9 mouse cellular contexts compared by ENCODE assay signal in genomic region chr5:35043110-35043451, GRCm38 (mm10). TPM values are rescaled to one million over a fixed set of nuclear protein-coding genes. Genes with fewer than 3 reads are reported as not detected.
DNase-seq lines count a peak whose midpoint lies in the region; ATAC-seq and TF ChIP-seq lines count a peak whose summit lies in the region.
"Had no signal": no experiment of that assay in that cellular context is flagged by ENCODE, and none has a peak within 500 bp of the region (broad histone marks: within the 10 kb centered on the region; RNA-seq: fewer than 3 reads in every experiment).

No protein-coding gene starts in this region.

- TF ChIP-seq CTCF in MEL (IDR thresholded peaks at IDR 0.05 in 2 of 3, conservative IDR thresholded peaks at IDR 0.05 in 1 of 3; ENCODE audit: control insufficient read depth in 1 of 3, insufficient read depth in 1 of 3, low read depth in 2 of 3, low read length in 3 of 3, poor library complexity in 1 of 3, severe bottlenecking in 1 of 3): peak; percentile 93 to 98 (median 94)
- peak; percentile 94 for TF ChIP-seq CTCF in liver, embryonic 14.5 days (IDR thresholded peaks at IDR 0.05; ENCODE audit: low read depth)

- H3K27ac ChIP-seq in MEL (ENCODE audit: control insufficient read depth, low read depth, low read length): no peak overlapping the region
- H3K27ac ChIP-seq in forebrain, embryonic 13.5 days: no peak overlapping the region
- H3K27ac ChIP-seq in liver, embryonic 14.5 days: no peak overlapping the region
- no peak overlapping the region for H3K27ac ChIP-seq in neural tube, embryonic 11.5 days (ENCODE audit: low read depth, low read length)
- H3K27ac ChIP-seq: macrophage had no signal

- intact Hi-C loops in heart, postnatal 25 days (cut with DNase I): loop anchor here (1.0 to 10.0 kb wide), 3 partner anchors 57 to 378 kb away; partner anchors contain the start of genes Grk4 and Nop14

- H3K27me3 ChIP-seq in MEL (ENCODE audit: control insufficient read depth in 1 of 2, insufficient read depth in 2 of 2, low read length in 2 of 2): no peaks in the 10 kb centered on the region
- H3K27me3 ChIP-seq in forebrain, embryonic 13.5 days: no peaks in the 10 kb centered on the region
- H3K27me3 ChIP-seq in liver, embryonic 14.5 days (ENCODE audit: control insufficient read depth, insufficient read depth, low read length): no peaks in the 10 kb centered on the region
- no peaks in the 10 kb centered on the region for H3K27me3 ChIP-seq in neural tube, embryonic 11.5 days (ENCODE audit: control insufficient read depth, insufficient read depth, low read length)

- H3K4me3 ChIP-seq in MEL (ENCODE audit: control insufficient read depth in 1 of 2, insufficient read depth in 1 of 2, low read depth in 2 of 2, low read length in 2 of 2): peak overlapping the region in 1 of 2 experiments; percentile 51; a peak in 2 of 4 replicates
- no peak overlapping the region for H3K4me3 ChIP-seq in forebrain, embryonic 13.5 days
- H3K4me3 ChIP-seq in liver, embryonic 14.5 days (ENCODE audit: insufficient read depth in 1 of 2, low read depth in 2 of 2, low read length in 2 of 2): no peak overlapping the region
- H3K4me3 ChIP-seq in neural tube, embryonic 11.5 days (ENCODE audit: low read depth, low read length): no peak overlapping the region

- ATAC-seq in cerebellum, adult (ENCODE audit: insufficient number of reproducible peaks, low FRiP score, low TSS enrichment): peak; percentile 71
- peak; percentile 86 for ATAC-seq in forebrain, embryonic 13.5 days
- ATAC-seq in liver, embryonic 14.5 days (ENCODE audit: insufficient read depth): peak; percentile 62
- peak; percentile 71; the same call in 1 of the 2 replicates for ATAC-seq in neural tube, embryonic 11.5 days (ENCODE audit: insufficient read depth, low FRiP score, low TSS enrichment)

- H3K9ac ChIP-seq in MEL (ENCODE audit: control insufficient read depth, low read depth, low read length, poor library complexity, severe bottlenecking): peak overlapping the region; percentile 55
- H3K9ac ChIP-seq in forebrain, embryonic 13.5 days: no peak overlapping the region
- no peak overlapping the region for H3K9ac ChIP-seq in liver, embryonic 14.5 days (replicated peaks)
- no peak overlapping the region for H3K9ac ChIP-seq in neural tube, embryonic 11.5 days (ENCODE audit: low read length)

- no peaks in the 10 kb centered on the region for H3K36me3 ChIP-seq in MEL (ENCODE audit: control insufficient read depth in 1 of 2, insufficient read depth in 2 of 2, low read length in 2 of 2)
- H3K36me3 ChIP-seq in forebrain, embryonic 13.5 days (ENCODE audit: poor library complexity, severe bottlenecking): no peaks in the 10 kb centered on the region
- no peaks in the 10 kb centered on the region for H3K36me3 ChIP-seq in liver, embryonic 14.5 days (replicated peaks; ENCODE audit: control insufficient read depth, insufficient read depth, low read depth)
- no peaks in the 10 kb centered on the region for H3K36me3 ChIP-seq in neural tube, embryonic 11.5 days (ENCODE audit: control insufficient read depth, insufficient read depth, low read length)

- DNase-seq in MEL (ENCODE audit: low read depth, low spot score): peak; percentile 92
- DNase-seq in heart, postnatal 25 days (ENCODE audit: low spot score): peak; percentile 48
- DNase-seq in kidney, postnatal 4 days: peak; percentile 78 to 83
- DNase-seq in liver, embryonic 14.5 days (ENCODE audit: low read depth in 3 of 3, low spot score in 3 of 3): peak; percentile 65 to 68 (median 65)
- DNase-seq in neural tube, embryonic 11.5 days (ENCODE audit: low spot score): peak; percentile 76
- DNase-seq in telencephalon, adult 2 months (ENCODE audit: low read depth, low spot score): peak; percentile 50

- TF ChIP-seq RAD21 in MEL (IDR thresholded peaks at IDR 0.05; ENCODE audit: low read depth, low read length): peak; percentile 100

- no peak for TF ChIP-seq EP300 in MEL (IDR thresholded peaks at IDR 0.05; ENCODE audit: low read depth in 1 of 2, low read length in 2 of 2)
- no peak for TF ChIP-seq EP300 in liver, embryonic 14.5 days (IDR thresholded peaks at IDR 0.05; ENCODE audit: low read depth)

- peaks cover 0 to 17% of the 10 kb centered on the region in 2 experiments; a peak in 3 of 4 replicates for H3K4me1 ChIP-seq in MEL (ENCODE audit: control insufficient read depth in 1 of 2, insufficient read depth in 2 of 2, low read length in 2 of 2)
- H3K4me1 ChIP-seq in forebrain, embryonic 13.5 days: no peaks in the 10 kb centered on the region
- no peaks in the 10 kb centered on the region; a peak in 1 of 4 replicates for H3K4me1 ChIP-seq in liver, embryonic 14.5 days (replicated peaks; ENCODE audit: control insufficient read depth in 2 of 2, insufficient read depth in 2 of 2, low read length in 1 of 2)
- no peaks in the 10 kb centered on the region for H3K4me1 ChIP-seq in neural tube, embryonic 11.5 days (ENCODE audit: control insufficient read depth, insufficient read depth, low read length)

- no peak overlapping the region for H3K4me2 ChIP-seq in forebrain, embryonic 13.5 days
- H3K4me2 ChIP-seq in liver, embryonic 14.5 days (ENCODE audit: low read depth): peak overlapping the region; percentile 38
- no peak overlapping the region for H3K4me2 ChIP-seq in neural tube, embryonic 11.5 days (ENCODE audit: low read depth)

- H3K79me2 ChIP-seq in MEL (ENCODE audit: control insufficient read depth, insufficient read depth, low read length, poor library complexity): no peaks in the 10 kb centered on the region; the same call in 1 of the 2 replicates

- no peaks in the 10 kb centered on the region for H3K9me3 ChIP-seq in MEL (replicated peaks; ENCODE audit: insufficient read depth, low read length)
- H3K9me3 ChIP-seq in forebrain, embryonic 13.5 days (replicated peaks): no peaks in the 10 kb centered on the region
- no peaks in the 10 kb centered on the region for H3K9me3 ChIP-seq in liver, embryonic 14.5 days (ENCODE audit: control insufficient read depth, low read length)
- H3K9me3 ChIP-seq in neural tube, embryonic 11.5 days (ENCODE audit: control insufficient read depth, low read length): no peaks in the 10 kb centered on the region

- WGBS in forebrain, embryonic 13.5 days: 27% methylated on average over 1 of the region's 1 CpGs
- 3% methylated on average over 1 of the region's 1 CpGs for WGBS in liver, embryonic 14.5 days (ENCODE audit: insufficient replicate concordance)
- WGBS in neural tube, embryonic 11.5 days: 48% methylated on average over 1 of the region's 1 CpGs

- TF ChIP-seq POLR2A in MEL (IDR thresholded peaks at IDR 0.05; ENCODE audit: control insufficient read depth in 1 of 2, insufficient read depth in 1 of 2, low read depth in 1 of 2, low read length in 2 of 2, poor library complexity in 1 of 2): no peak

TF ChIP-seq in MEL, 35 proteins besides CTCF, POLR2A, EP300 and RAD21:
- TF ChIP-seq NELFE (IDR thresholded peaks at IDR 0.05; ENCODE audit: low read depth, low read length) (no peak), HCFC1 (IDR thresholded peaks at IDR 0.05; ENCODE audit: low read depth, low read length) (no peak), SMC3 (IDR thresholded peaks at IDR 0.05; ENCODE audit: low read depth, low read length) (peak; percentile 99), GABPA (IDR thresholded peaks at IDR 0.05; ENCODE audit: low read depth, low read length) (no peak), POLR2AphosphoS5 (IDR thresholded peaks at IDR 0.05; ENCODE audit: borderline replicate concordance, low read depth, low read length) (no peak), TCF12 (IDR thresholded peaks at IDR 0.05; ENCODE audit: low read depth, low read length) (no peak), MAZ (IDR thresholded peaks at IDR 0.05; ENCODE audit: low read depth, low read length) (no peak), E2F4 (IDR thresholded peaks at IDR 0.05; ENCODE audit: borderline replicate concordance, low read depth, low read length) (no peak), MAX (IDR thresholded peaks at IDR 0.05; ENCODE audit: low read length) (no peak), ZMIZ1 (IDR thresholded peaks at IDR 0.05; ENCODE audit: low read depth, low read length) (no peak), NRF1 (IDR thresholded peaks at IDR 0.05; ENCODE audit: insufficient read depth, low read depth, low read length, poor library complexity, severe bottlenecking) (no peak), CHD2 (IDR thresholded peaks at IDR 0.05; ENCODE audit: low read length) (no peak), ZNF384 (IDR thresholded peaks at IDR 0.05; ENCODE audit: low read depth, low read length) (peak; percentile 38; the same call in 1 of the 2 replicates), SIN3A (IDR thresholded peaks at IDR 0.05; ENCODE audit: low read length) (peak; percentile 67), ETS1 (IDR thresholded peaks at IDR 0.05; ENCODE audit: low read depth, low read length) (no peak), ZC3H11A (IDR thresholded peaks at IDR 0.05; ENCODE audit: low read depth, low read length) (peak; percentile 99), GATA1 (IDR thresholded peaks at IDR 0.05; ENCODE audit: low read depth, low read length) (no peak), CHD1 (IDR thresholded peaks at IDR 0.05; ENCODE audit: low read depth, low read length) (no peak), JUND (IDR thresholded peaks at IDR 0.05; ENCODE audit: low read depth, low read length) (no peak), MXI1 (IDR thresholded peaks at IDR 0.05; ENCODE audit: low read depth, low read length) (no peak)

RNA-seq across cellular contexts. Expression of gene Hgfac, which starts 1.8 kb away (rescaled TPM):
- 0.39 and 0.62 TPM in 2 replicates for total RNA-seq in MEL (2012; rRNA removed)
- 1 to 10 TPM in 1 of 2 experiments, not detected in 1; 1.6 TPM for polyA plus RNA-seq in MEL (2012; ENCODE audit: insufficient read depth in 1 of 2, insufficient read length in 2 of 2, low read depth in 1 of 2, low replicate concordance in 2 of 2, missing spikeins in 1 of 2)
- 0.57 and 0.72 TPM in 2 replicates for polyA plus RNA-seq in forebrain, embryonic 13.5 days (2015; fragmentation: Nextera tagmentation; extraction: Ambion mirVana)
- under 1 TPM; 0.34 TPM for total RNA-seq in heart, postnatal 25 days (2021)
- polyA plus RNA-seq in liver, embryonic 14.5 days (2012; rRNA removed): 92.3 and 97.9 TPM in 2 replicates
- 52.8 and 60.0 TPM in 2 replicates for polyA plus RNA-seq in liver, embryonic 14.5 days (2014; fragmentation: Nextera tagmentation; extraction: Ambion mirVana)
- 0.25 and 0.30 TPM in 2 replicates for polyA plus RNA-seq in neural tube, embryonic 11.5 days (2014; fragmentation: Nextera tagmentation; extraction: Ambion mirVana)
- polyA plus RNA-seq: macrophage had no signal

RNA-seq across cellular contexts. Expression of gene Dok7, which starts 13.5 kb away (rescaled TPM):
- total RNA-seq in MEL (2012; rRNA removed): 0.08 TPM in 1 of 2 replicates, not detected in the other
- under 1 TPM in 1 of 2 experiments, not detected in 1; 0.21 TPM for polyA plus RNA-seq in MEL (2012; ENCODE audit: insufficient read depth in 1 of 2, insufficient read length in 2 of 2, low read depth in 1 of 2, low replicate concordance in 2 of 2, missing spikeins in 1 of 2)
- polyA plus RNA-seq in forebrain, embryonic 13.5 days (2015; fragmentation: Nextera tagmentation; extraction: Ambion mirVana): 1.9 and 2.6 TPM in 2 replicates
- total RNA-seq in heart, postnatal 25 days (2021): 10 to 100 TPM; 34.5 to 43.8 TPM
- polyA plus RNA-seq in liver, embryonic 14.5 days (2012; rRNA removed): 0.02 TPM in 2 replicates
- polyA plus RNA-seq in liver, embryonic 14.5 days (2014; fragmentation: Nextera tagmentation; extraction: Ambion mirVana): 0.04 TPM in 1 of 2 replicates, not detected in the other
- polyA plus RNA-seq in neural tube, embryonic 11.5 days (2014; fragmentation: Nextera tagmentation; extraction: Ambion mirVana): 0.37 and 1.1 TPM in 2 replicates

Comparison
In these comparisons a context has a peak if more than half of its experiments do, and no peak if none do; other contexts are left out.
1. RNA of gene Hgfac, which starts 1.8 kb away (polyA plus RNA-seq): 52.8 to 97.9 TPM in liver, embryonic 14.5 days; 1.6 TPM in MEL, 0.57 to 0.72 TPM in forebrain, embryonic 13.5 days and 0.25 to 0.30 TPM in neural tube, embryonic 11.5 days; every median in the first group is over 10 times any median in the second.
2. Peak in every context shown above with its lines, with median percentiles within 50 percentile points of each other: DNase-seq and ATAC-seq.